Mouse (Mus musculus) forebrain, embryonic 15.5 days (tissue): Measurements from ENCODE around the gene Glrx5. TPM values are rescaled to one million over a fixed set of nuclear protein-coding genes. Genes with fewer than 3 reads are reported as not detected.

Experiments
- ATAC-seq: fragments of 200-750 bp; cut with Nextera tagmentation; replicated peaks from 2 replicates; pipeline ENCODE4 v1.8.0; 2017; ENCODE audit warnings: mild to moderate bottlenecking, moderate TSS enrichment, moderate library complexity
- H3K27ac ChIP-seq: fragments of 300-500 bp; sonication (generic); replicated peaks from 2 replicates; pipeline ENCODE4 v1.5.1; 2015; ENCODE audit warnings: mild to moderate bottlenecking, inconsistent platforms
- H3K27me3 ChIP-seq: fragments of 300-500 bp; sonication (generic); 2 replicates; pipeline ENCODE4 v1.6.1; 2015; ENCODE audit warnings: inconsistent platforms
- H3K36me3 ChIP-seq: fragments of 300-500 bp; sonication (generic); 2 replicates; pipeline ENCODE4 v1.6.1; 2015; ENCODE audit warnings: mild to moderate bottlenecking, inconsistent platforms
- H3K4me1 ChIP-seq: fragments of 300-500 bp; sonication (generic); 2 replicates; pipeline ENCODE4 v1.6.1; 2015; ENCODE audit warnings: inconsistent platforms
- H3K4me2 ChIP-seq: fragments of 300-500 bp; sonication (generic); replicated peaks from 2 replicates; pipeline ENCODE4 v1.6.1; 2015; ENCODE audit warnings: mild to moderate bottlenecking, inconsistent platforms
- H3K4me3 ChIP-seq: fragments of 300-500 bp; sonication (generic); 2 replicates; pipeline ENCODE4 v1.5.1; 2015; ENCODE audit warnings: mild to moderate bottlenecking, inconsistent platforms
- H3K9ac ChIP-seq: fragments of 300-500 bp; sonication (generic); replicated peaks from 2 replicates; pipeline ENCODE4 v1.6.1; 2015; ENCODE audit warnings: mild to moderate bottlenecking, inconsistent platforms
- H3K9me3 ChIP-seq: fragments of 300-500 bp; sonication (generic); 2 replicates; pipeline ENCODE4 v1.6.1; 2016; ENCODE audit warnings: inconsistent platforms
- WGBS: fragments of 180-500 bp; shearing (Covaris S2); methylation state at CpG from one replicate; pipeline ENCODE4 v1.1.7; 2015; ENCODE audit warnings: mixed read lengths; 5-methylcytosine and 5-hydroxymethylcytosine counted together
- polyA plus RNA-seq: library from polyadenylated mRNA; unstranded; fragments of >200 nt; fragmentation: Nextera tagmentation; extraction: Ambion mirVana; gene quantifications from 2 replicates; pipeline ENCODE4 v1.2.1, GENCODE M21; 2015

Gene Glrx5
- polyA plus RNA-seq, 1 experiment from 2014 or later: 145 TPM

- Histone ChIP-seq H3K36me3 (no peaks in the 10 kb centered on the region), H3K9ac (no peak overlapping the region), H3K27me3 (no peaks in the 10 kb centered on the region), H3K4me3 (no peak overlapping the region), H3K4me1 (no peaks in the 10 kb centered on the region), H3K9me3 (no peaks in the 10 kb centered on the region), H3K4me2 (no peak overlapping the region), H3K27ac (no peak overlapping the region)
- ATAC-seq: no peak
- 84% methylated on average over 10 of the region's 10 CpGs for WGBS
Observed at GRCm38 (mm10) chr12:104997159-104997558, 35.3 kb upstream of the Glrx5 start.

- Histone ChIP-seq H3K4me2 (no peak overlapping the region), H3K4me1 (no peaks in the 10 kb centered on the region), H3K27ac (no peak overlapping the region), H3K27me3 (no peaks in the 10 kb centered on the region), H3K9ac (no peak overlapping the region), H3K4me3 (no peak overlapping the region), H3K36me3 (no peaks in the 10 kb centered on the region), H3K9me3 (no peaks in the 10 kb centered on the region)
- no peak for ATAC-seq
- WGBS: 88% methylated on average over 10 of the region's 10 CpGs
Observed at GRCm38 (mm10) chr12:104997641-104998293, 34.7 kb upstream of the Glrx5 start.

GRCm38 (mm10) chr12:104998541-104998940 is 33.9 kb upstream of the Glrx5 start:
- ATAC-seq: no peak
- Histone ChIP-seq H3K4me1 (no peaks in the 10 kb centered on the region), H3K9me3 (no peaks in the 10 kb centered on the region), H3K27ac (no peak overlapping the region), H3K27me3 (no peaks in the 10 kb centered on the region), H3K36me3 (no peaks in the 10 kb centered on the region), H3K4me2 (no peak overlapping the region), H3K4me3 (no peak overlapping the region), H3K9ac (no peak overlapping the region)
- 52% methylated on average over 6 of the region's 6 CpGs for WGBS

GRCm38 (mm10) chr12:104999171-104999570 is 33.3 kb upstream of the Glrx5 start:
- Histone ChIP-seq H3K27me3 (no peaks in the 10 kb centered on the region), H3K9ac (no peak overlapping the region), H3K4me1 (no peaks in the 10 kb centered on the region), H3K4me2 (no peak overlapping the region), H3K27ac (no peak overlapping the region), H3K9me3 (no peaks in the 10 kb centered on the region), H3K36me3 (no peaks in the 10 kb centered on the region), H3K4me3 (no peak overlapping the region)
- ATAC-seq: no peak
- 61% methylated on average over 8 of the region's 8 CpGs for WGBS

GRCm38 (mm10) chr12:105000487-105001283 is 31.8 kb upstream of the Glrx5 start:
- H3K36me3 ChIP-seq: no peaks in the 10 kb centered on the region
- H3K4me2 ChIP-seq: no peak overlapping the region
- no peak overlapping the region for H3K9ac ChIP-seq
- 78% methylated on average over 9 of the region's 9 CpGs for WGBS
- no peak overlapping the region for H3K4me3 ChIP-seq
- H3K27me3 ChIP-seq: no peaks in the 10 kb centered on the region
- H3K27ac ChIP-seq: no peak overlapping the region
- no peak for ATAC-seq
- H3K4me1 ChIP-seq: no peaks in the 10 kb centered on the region
- H3K9me3 ChIP-seq: no peaks in the 10 kb centered on the region

GRCm38 (mm10) chr12:105001317-105001716 is 31.2 kb upstream of the Glrx5 start:
- 88% methylated on average over 9 of the region's 9 CpGs for WGBS
- no peak for ATAC-seq
- Histone ChIP-seq H3K36me3 (no peaks in the 10 kb centered on the region), H3K4me1 (no peaks in the 10 kb centered on the region), H3K4me3 (no peak overlapping the region), H3K27ac (no peak overlapping the region), H3K27me3 (no peaks in the 10 kb centered on the region), H3K4me2 (no peak overlapping the region), H3K9me3 (no peaks in the 10 kb centered on the region), H3K9ac (no peak overlapping the region)

- WGBS: 74% methylated on average over 10 of the region's 10 CpGs
- ATAC-seq: no peak
- no peak overlapping the region for H3K4me2 ChIP-seq
- no peaks in the 10 kb centered on the region for H3K9me3 ChIP-seq
- no peaks in the 10 kb centered on the region for H3K36me3 ChIP-seq
- H3K9ac ChIP-seq: no peak overlapping the region
- no peak overlapping the region for H3K4me3 ChIP-seq
- H3K27ac ChIP-seq: no peak overlapping the region
- no peaks in the 10 kb centered on the region for H3K4me1 ChIP-seq
- H3K27me3 ChIP-seq: peaks cover 4% of the 10 kb centered on the region
Observed at GRCm38 (mm10) chr12:105002340-105003132, 30.0 kb upstream of the Glrx5 start.

- 47% methylated on average over 9 of the region's 9 CpGs for WGBS
Observed at GRCm38 (mm10) chr12:105003158-105003557, 29.3 kb upstream of the Glrx5 start.

GRCm38 (mm10) chr12:105003715-105004114 is 28.8 kb upstream of the Glrx5 start:
- no peak for ATAC-seq
- Histone ChIP-seq H3K27me3 (peaks cover 15% of the 10 kb centered on the region), H3K4me2 (no peak overlapping the region), H3K9me3 (no peaks in the 10 kb centered on the region), H3K27ac (no peak overlapping the region), H3K4me3 (no peak overlapping the region), H3K36me3 (no peaks in the 10 kb centered on the region), H3K9ac (no peak overlapping the region), H3K4me1 (peaks cover 4% of the 10 kb centered on the region)
- WGBS: 79% methylated on average over 3 of the region's 3 CpGs

More at GRCm38 (mm10) chr12:105003158-105003557, 29.3 kb upstream of the Glrx5 start:
- Histone ChIP-seq H3K4me2 (no peak overlapping the region), H3K4me1 (no peaks in the 10 kb centered on the region), H3K9ac (no peak overlapping the region), H3K27me3 (peaks cover 10% of the 10 kb centered on the region), H3K9me3 (no peaks in the 10 kb centered on the region), H3K4me3 (no peak overlapping the region), H3K36me3 (no peaks in the 10 kb centered on the region), H3K27ac (no peak overlapping the region)
- ATAC-seq: no peak

- H3K27ac ChIP-seq: no peak overlapping the region
- no peaks in the 10 kb centered on the region for H3K36me3 ChIP-seq
- peaks cover 18% of the 10 kb centered on the region for H3K4me1 ChIP-seq
- no peaks in the 10 kb centered on the region for H3K9me3 ChIP-seq
- no peak for ATAC-seq
- no peak overlapping the region for H3K9ac ChIP-seq
- 86% methylated on average over 22 of the region's 22 CpGs for WGBS
- no peak overlapping the region for H3K4me2 ChIP-seq
- H3K4me3 ChIP-seq: no peak overlapping the region
- peaks cover 24% of the 10 kb centered on the region for H3K27me3 ChIP-seq
Observed at GRCm38 (mm10) chr12:105004956-105005714, 27.4 kb upstream of the Glrx5 start.

GRCm38 (mm10) chr12:105005715-105005972 is 26.8 kb upstream of the Glrx5 start:
- peaks cover 18% of the 10 kb centered on the region for H3K4me1 ChIP-seq
- WGBS: 72% methylated on average over 2 of the region's 2 CpGs
- H3K9ac ChIP-seq: no peak overlapping the region
- no peak overlapping the region for H3K4me2 ChIP-seq
- H3K4me3 ChIP-seq: no peak overlapping the region
- ATAC-seq: no peak
- H3K36me3 ChIP-seq: no peaks in the 10 kb centered on the region
- H3K27me3 ChIP-seq: peaks cover 26% of the 10 kb centered on the region
- H3K27ac ChIP-seq: no peak overlapping the region
- H3K9me3 ChIP-seq: no peaks in the 10 kb centered on the region

- Histone ChIP-seq H3K27me3 (peaks cover 26% of the 10 kb centered on the region), H3K4me3 (no peak overlapping the region), H3K9me3 (no peaks in the 10 kb centered on the region), H3K4me2 (no peak overlapping the region), H3K27ac (no peak overlapping the region), H3K36me3 (no peaks in the 10 kb centered on the region), H3K9ac (no peak overlapping the region), H3K4me1 (peaks cover 18% of the 10 kb centered on the region)
- 62% methylated on average over 2 of the region's 2 CpGs for WGBS
- no peak for ATAC-seq
Observed at GRCm38 (mm10) chr12:105008150-105008549, 24.3 kb upstream of the Glrx5 start.
